Mouse (Mus musculus) liver, embryonic 14.5 days (tissue): ENCODE results near the gene Ccn2.
"Not testable (repeated sequence)": the region's sequence is repeated elsewhere in the genome, so short reads cannot be mapped to it uniquely, and the experiment has no call there.

Experiments
- CTCF ChIP-seq: IDR thresholded peaks from 2 replicates; pipeline ENCODE4 v1.5.1; 2016; ENCODE audit warnings: antibody characterized with exemption, low read depth, control low read depth
- EP300 ChIP-seq: IDR thresholded peaks from 2 replicates; pipeline ENCODE4 v1.6.1; 2016; ENCODE audit warnings: antibody characterized with exemption, low read depth

- TF ChIP-seq CTCF, EP300: not testable (repeated sequence)
These were observed 21.3 kb downstream of the Ccn2 start for GRCm38 (mm10) chr10:24616572-24616971.
